Mouse (Mus musculus) MEL (cell line): Measurements from ENCODE around the gene Colgalt2. TPM values are rescaled to one million over a fixed set of nuclear protein-coding genes. Genes with fewer than 3 reads are reported as not detected.

Source experiments
- DNase-seq: peaks from one replicate; pipeline ENCODE4 v3.0.0; 2011; ENCODE audit warnings: low read depth, low spot score
- H3K27ac ChIP-seq: 2 replicates; pipeline ENCODE4 v1.5.1; 2012; ENCODE audit warnings: low read depth, mild to moderate bottlenecking, control low read depth, low read length, moderate library complexity; ENCODE audit not compliant: control insufficient read depth
- H3K27me3 ChIP-seq, 2 experiments: fragments of 150-350 bp in 1 of 2; sonication (generic) in 1 of 2; 2 replicates each; pipeline ENCODE4 v1.6.1; 2012; ENCODE audit warnings: low read length in 2 of 2, mild to moderate bottlenecking in 2 of 2, improper control_type of control experiment in 1 of 2, moderate library complexity in 1 of 2; ENCODE audit not compliant: insufficient read depth in 2 of 2, control insufficient read depth in 1 of 2
- H3K36me3 ChIP-seq, 2 experiments: 2 replicates each; pipeline ENCODE4 v1.6.1; 2012 to 2014; ENCODE audit warnings: low read length in 2 of 2, improper control_type of control experiment in 1 of 2, inconsistent platforms in 1 of 2, mild to moderate bottlenecking in 1 of 2; ENCODE audit not compliant: insufficient read depth in 2 of 2, control insufficient read depth in 1 of 2
- H3K4me1 ChIP-seq, 2 experiments: fragments of 150-350 bp in 1 of 2; sonication (generic) in 1 of 2; 2 replicates each; pipeline ENCODE4 v1.6.1; 2012; ENCODE audit warnings: low read length in 2 of 2, improper control_type of control experiment in 1 of 2, mild to moderate bottlenecking in 1 of 2; ENCODE audit not compliant: insufficient read depth in 2 of 2, control insufficient read depth in 1 of 2
- H3K4me3 ChIP-seq, 2 experiments: fragments of 150-350 bp in 1 of 2; sonication (generic) in 1 of 2; 2 replicates each; pipeline ENCODE4 v1.5.1; 2012; ENCODE audit warnings: low read depth in 2 of 2, low read length in 2 of 2, mild to moderate bottlenecking in 2 of 2, moderate library complexity in 2 of 2, control low read depth in 1 of 2, improper control_type of control experiment in 1 of 2; ENCODE audit not compliant: control insufficient read depth in 1 of 2, insufficient read depth in 1 of 2
- H3K79me2 ChIP-seq: 2 replicates; pipeline ENCODE4 v1.6.1; 2012; ENCODE audit warnings: mild to moderate bottlenecking, low read length, moderate library complexity; ENCODE audit not compliant: control insufficient read depth, poor library complexity, insufficient read depth
- H3K9ac ChIP-seq: 2 replicates; pipeline ENCODE4 v1.6.1; 2012; ENCODE audit warnings: low read depth, mild to moderate bottlenecking, control low read depth, low read length, moderate library complexity; ENCODE audit not compliant: control insufficient read depth, poor library complexity, severe bottlenecking
- H3K9me3 ChIP-seq: fragments of 150-350 bp; sonication (generic); replicated peaks from 2 replicates; pipeline ENCODE4 v1.6.1; 2012; ENCODE audit warnings: mild to moderate bottlenecking, low read length, improper control_type of control experiment, moderate library complexity; ENCODE audit not compliant: insufficient read depth
- CHD1 ChIP-seq: IDR thresholded peaks from 2 replicates; pipeline ENCODE4 v1.6.1; 2012; ENCODE audit warnings: low read depth, mild to moderate bottlenecking, inconsistent platforms, low read length, improper control_type of control experiment
- ETS1 ChIP-seq: IDR thresholded peaks from 2 replicates; pipeline ENCODE4 v1.6.1; 2012; ENCODE audit warnings: low read depth, mild to moderate bottlenecking, inconsistent platforms, low read length, improper control_type of control experiment, moderate library complexity
- GABPA ChIP-seq: IDR thresholded peaks from 2 replicates; pipeline ENCODE4 v1.6.1; 2012; ENCODE audit warnings: low read depth, mild to moderate bottlenecking, inconsistent platforms, low read length, improper control_type of control experiment, moderate library complexity
- HCFC1 ChIP-seq: IDR thresholded peaks from 2 replicates; pipeline ENCODE4 v1.6.1; 2012; ENCODE audit warnings: low read depth, mild to moderate bottlenecking, inconsistent platforms, low read length, improper control_type of control experiment, moderate library complexity
- KAT2A ChIP-seq: conservative IDR thresholded peaks from 2 replicates; pipeline ENCODE4 v1.6.1; 2012; ENCODE audit warnings: low read depth, low read length, improper control_type of control experiment, inconsistent platforms
- MEF2A ChIP-seq: IDR thresholded peaks from 2 replicates; pipeline ENCODE4 v1.6.1; 2014; ENCODE audit warnings: low read depth, mild to moderate bottlenecking, inconsistent platforms, low read length, improper control_type of control experiment; ENCODE audit not compliant: poor library complexity, insufficient replicate concordance, severe bottlenecking; ENCODE audit errors: extremely low read depth
- MXI1 ChIP-seq: IDR thresholded peaks from 2 replicates; pipeline ENCODE4 v1.6.1; 2011; ENCODE audit warnings: mild to moderate bottlenecking, low read depth, low read length, improper control_type of control experiment
- MYC ChIP-seq: IDR thresholded peaks from 2 replicates; pipeline ENCODE4 v1.6.1; 2011; ENCODE audit warnings: low read depth, mild to moderate bottlenecking, low read length, improper control_type of control experiment, moderate library complexity
- NELFE ChIP-seq: IDR thresholded peaks from 2 replicates; pipeline ENCODE4 v1.6.1; 2011; ENCODE audit warnings: low read depth, low read length, improper control_type of control experiment
- POLR2A ChIP-seq, 2 experiments: IDR thresholded peaks; 2 replicates each; pipeline ENCODE4 v1.6.1; 2011 to 2012; ENCODE audit warnings: low read length in 2 of 2, mild to moderate bottlenecking in 2 of 2, control low read depth in 1 of 2, improper control_type of control experiment in 1 of 2, low read depth in 1 of 2, moderate library complexity in 1 of 2; ENCODE audit not compliant: control insufficient read depth in 1 of 2, insufficient read depth in 1 of 2, poor library complexity in 1 of 2
- POLR2AphosphoS2 ChIP-seq: IDR thresholded peaks from 2 replicates; pipeline ENCODE4 v1.6.1; 2011; ENCODE audit warnings: low read length, improper control_type of control experiment
- SIN3A ChIP-seq: IDR thresholded peaks from 2 replicates; pipeline ENCODE4 v1.6.1; 2012; ENCODE audit warnings: low read length, improper control_type of control experiment, inconsistent platforms
- TAL1 ChIP-seq: IDR thresholded peaks from 2 replicates; pipeline ENCODE4 v1.6.1; 2012; ENCODE audit warnings: mild to moderate bottlenecking, inconsistent platforms, low read length, moderate library complexity, mixed read lengths
- TBP ChIP-seq: IDR thresholded peaks from 2 replicates; pipeline ENCODE4 v1.8.0; 2011; ENCODE audit warnings: low read depth, low read length, improper control_type of control experiment
- TCF12 ChIP-seq: IDR thresholded peaks from 2 replicates; pipeline ENCODE4 v1.6.1; 2014; ENCODE audit warnings: low read depth, mild to moderate bottlenecking, inconsistent platforms, low read length, improper control_type of control experiment, moderate library complexity
- USF2 ChIP-seq, 2 experiments: IDR thresholded peaks; 2 replicates each; pipeline ENCODE4 v1.6.1; 2011 to 2012; ENCODE audit warnings: improper control_type of control experiment in 2 of 2, low read length in 2 of 2, borderline replicate concordance in 1 of 2, inconsistent platforms in 1 of 2, low read depth in 1 of 2, mild to moderate bottlenecking in 1 of 2; ENCODE audit not compliant: insufficient read depth in 1 of 2
- ZC3H11A ChIP-seq: IDR thresholded peaks from 2 replicates; pipeline ENCODE4 v1.6.1; 2012; ENCODE audit warnings: low read depth, mild to moderate bottlenecking, inconsistent platforms, low read length, improper control_type of control experiment
- ZKSCAN1 ChIP-seq: IDR thresholded peaks from 2 replicates; pipeline ENCODE4 v1.6.1; 2012; ENCODE audit warnings: low read depth, mild to moderate bottlenecking, inconsistent platforms, low read length, improper control_type of control experiment, moderate library complexity
- ZMIZ1 ChIP-seq: IDR thresholded peaks from 2 replicates; pipeline ENCODE4 v1.6.1; 2012; ENCODE audit warnings: low read depth, mild to moderate bottlenecking, inconsistent platforms, low read length, improper control_type of control experiment, moderate library complexity
- ZNF384 ChIP-seq: IDR thresholded peaks from 2 replicates; pipeline ENCODE4 v1.6.1; 2012; ENCODE audit warnings: low read depth, mild to moderate bottlenecking, inconsistent platforms, low read length, improper control_type of control experiment
- polyA plus RNA-seq, 2 experiments: library from polyadenylated mRNA; stranded (reverse) in 1 of 2; unstranded in 1 of 2; fragments of >175 nt in 1 of 2; fragments of >200 nt in 1 of 2; gene quantifications; 2 replicates each; pipeline versions ENCODE4 v1.2.1 to v1.2.4; 2012; ENCODE audit warnings: low replicate concordance in 2 of 2, low read depth in 1 of 2; ENCODE audit not compliant: insufficient read length in 2 of 2, insufficient read depth in 1 of 2, missing spikeins in 1 of 2
- total RNA-seq: library from RNA; depleted of rRNA; stranded (reverse); fragments of 300-350 nt; gene quantifications from 2 replicates; pipeline ENCODE4 v1.2.3, GENCODE M21; 2012

Colgalt2 gene
- total and polyA plus RNA-seq, 3 experiments: not detected

- Histone ChIP-seq H3K27me3 (0 out of 4 replicates have a peak, but pooled peaks cover 0 to 2% of the 10 kb centered on the region in 2 experiments), H3K4me1 (no peaks in the 10 kb centered on the region), H3K27ac (no peak overlapping the region), H3K9me3 (no peaks in the 10 kb centered on the region), H3K36me3 (no peaks in the 10 kb centered on the region), H3K79me2 (no peaks in the 10 kb centered on the region), H3K4me3 (no peak overlapping the region), H3K9ac (no peak overlapping the region)
- no peak for DNase-seq
- TF ChIP-seq GABPA (no peak), TAL1 (no peak), TBP (no peak), ZMIZ1 (no peak), ETS1 (no peak), USF2 (IDR thresholded peaks at IDR 0.05; ENCODE audit: borderline replicate concordance in 1 of 2, insufficient read depth in 1 of 2, low read depth in 1 of 2, low read length in 2 of 2) (no peak), ZKSCAN1 (no peak), SIN3A (no peak), POLR2AphosphoS2 (no peak)
Measured at GRCm38 (mm10) chr1:152407021-152407946, 7.7 kb downstream of the Colgalt2 start.

DNA sequence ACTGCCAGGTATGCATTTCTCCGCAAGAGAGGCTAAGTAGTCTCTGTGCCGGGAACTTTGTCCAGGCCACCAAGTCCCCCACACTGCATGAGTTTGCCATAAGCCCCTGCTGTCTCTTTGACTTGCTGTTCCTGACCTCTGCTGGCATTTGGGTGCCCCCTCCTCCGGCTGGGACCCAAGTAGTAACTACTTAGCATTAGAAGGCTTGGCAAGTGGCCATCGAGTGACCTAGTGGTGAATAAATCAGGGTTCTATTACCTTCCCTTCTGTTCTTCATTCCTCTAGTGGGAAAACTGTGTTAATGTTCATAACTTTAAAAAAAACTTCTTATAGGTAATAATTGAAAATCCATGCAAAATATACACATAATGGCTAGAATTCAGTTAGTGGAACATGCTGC lies 9.7 kb downstream of the Colgalt2 start:
- 0 out of 4 replicates have a peak, but pooled peaks cover 0 to 2% of the 10 kb centered on the region in 2 experiments for H3K27me3 ChIP-seq
- DNase-seq: no peak
- TF ChIP-seq CHD1 (no peak), TBP (no peak), ETS1 (no peak), GABPA (no peak)
- TF ChIP-seq, all 39 proteins: peak for 0
- no peaks in the 10 kb centered on the region for H3K79me2 ChIP-seq
- H3K27ac ChIP-seq: no peak overlapping the region
- H3K9ac ChIP-seq: no peak overlapping the region
- no peaks in the 10 kb centered on the region for H3K9me3 ChIP-seq
- H3K4me3 ChIP-seq: no peak overlapping the region
- H3K36me3 ChIP-seq: no peaks in the 10 kb centered on the region
- H3K4me1 ChIP-seq: no peaks in the 10 kb centered on the region

- no peak for TF ChIP-seq MEF2A
- no peak for TF ChIP-seq NELFE
- no peak for TF ChIP-seq ZNF384
- TF ChIP-seq ZC3H11A: no peak
- no peak for TF ChIP-seq MYC
- no peak for TF ChIP-seq ETS1
- TF ChIP-seq POLR2A (IDR thresholded peaks at IDR 0.05; ENCODE audit: control insufficient read depth in 1 of 2, insufficient read depth in 1 of 2, low read depth in 1 of 2, low read length in 2 of 2, poor library complexity in 1 of 2): no peak
- TF ChIP-seq KAT2A: no peak
- no peak for TF ChIP-seq HCFC1
- TF ChIP-seq TCF12: no peak
- TF ChIP-seq MXI1: no peak
- no peak for TF ChIP-seq TAL1
- peaks cover 0 to 2% of the 10 kb centered on the region in 2 experiments; a peak in 1 of 4 replicates for H3K27me3 ChIP-seq
- DNase-seq: no peak
- no peaks in the 10 kb centered on the region for H3K79me2 ChIP-seq
- H3K4me3 ChIP-seq: no peak overlapping the region
- no peaks in the 10 kb centered on the region for H3K4me1 ChIP-seq
- no peak overlapping the region for H3K9ac ChIP-seq
- no peak overlapping the region for H3K27ac ChIP-seq
- H3K9me3 ChIP-seq: no peaks in the 10 kb centered on the region
- no peaks in the 10 kb centered on the region for H3K36me3 ChIP-seq
Measured at GRCm38 (mm10) chr1:152410657-152411056, 11.0 kb downstream of the Colgalt2 start.
